Mouse (Mus musculus) gastrocnemius, adult 2 months (tissue): ENCODE data around the gene Rnf157. TPM values are rescaled to one million over a fixed set of nuclear protein-coding genes. Genes with fewer than 3 reads are reported as not detected.
A peak's percentile ranks its signal among the peaks of the same experiment; 100 is the strongest.

Experiments
- DNase-seq: peaks from one replicate; pipeline ENCODE4 v3.0.0; 2022
- H3K27ac ChIP-seq: fragments of 200-600 bp; 2 replicates; pipeline ENCODE4 v1.8.1; 2022; ENCODE audit warnings: mild to moderate bottlenecking
- H3K4me3 ChIP-seq: fragments of 200-600 bp; 2 replicates; pipeline ENCODE4 v1.8.1; 2022; ENCODE audit warnings: mild to moderate bottlenecking, moderate library complexity
- CTCF ChIP-seq: fragments of 200-600 bp; IDR thresholded peaks from 2 replicates; pipeline ENCODE4 v1.8.1; 2022; ENCODE audit warnings: antibody characterized with exemption, mild to moderate bottlenecking, moderate library complexity
- intact Hi-C: fragments of 180-260 bp; cut with DNase I; formaldehyde crosslinking; loops from one replicate; pipeline ENCODE4 v1.15.1; 2025
- total RNA-seq, 2 experiments: library from RNA; stranded (reverse); gene quantifications; 2 replicates each; pipeline ENCODE4 v1.2.3; 2021

Rnf157 gene
- total RNA-seq, 2 experiments from 2014 or later: 24.3 to 32.0 TPM

GRCm38 (mm10) chr11:116440408-116441068 is 27.7 kb upstream of the Rnf157 start:
- Histone ChIP-seq H3K27ac (peak overlapping the region; percentile 65), H3K4me3 (no peak overlapping the region)
- DNase-seq: peak; percentile 70
- no peak for TF ChIP-seq CTCF
- intact Hi-C loops: no loop called here

- TF ChIP-seq CTCF: no peak
- H3K27ac ChIP-seq: peak overlapping the region; percentile 65
- intact Hi-C loops: loop anchor here (5.0 kb wide), 1 partner anchor 52 kb away; no protein-coding TSS in a partner anchor
Measured at GRCm38 (mm10) chr11:116439269-116440240, 26.7 kb upstream of the Rnf157 start.

GRCm38 (mm10) chr11:116437541-116437940 is 24.7 kb upstream of the Rnf157 start:
- Histone ChIP-seq H3K27ac (peak overlapping the region; percentile 95), H3K4me3 (peak overlapping the region; percentile 70)
- intact Hi-C loops: loop anchor here (5.0 kb wide), 1 partner anchor 50 kb away; no protein-coding TSS in a partner anchor
- no peak for TF ChIP-seq CTCF
- DNase-seq: peak; percentile 73

More at GRCm38 (mm10) chr11:116439269-116440240, 26.7 kb upstream of the Rnf157 start:
- DNase-seq: no peak
- 0 out of 2 replicates have a peak overlapping the region, but pooled peaks have one; percentile 11 for H3K4me3 ChIP-seq

- intact Hi-C loops: loop anchor here (5.0 kb wide), 1 partner anchor 50 kb away; no protein-coding TSS in a partner anchor
- peak; percentile 87 for DNase-seq
- Histone ChIP-seq H3K4me3 (peak overlapping the region; percentile 70), H3K27ac (peak overlapping the region; percentile 95)
- no peak for TF ChIP-seq CTCF
Measured at GRCm38 (mm10) chr11:116436725-116437331, 24.0 kb upstream of the Rnf157 start.

- peak; percentile 26 for DNase-seq
- intact Hi-C loops: loop anchor here (5.0 kb wide), 1 partner anchor 49 kb away; no protein-coding TSS in a partner anchor
- peak overlapping the region; percentile 95 for H3K27ac ChIP-seq
- no peak for TF ChIP-seq CTCF
- H3K4me3 ChIP-seq: peak overlapping the region; percentile 70
Measured at GRCm38 (mm10) chr11:116435992-116436724, 23.3 kb upstream of the Rnf157 start.

GRCm38 (mm10) chr11:116434967-116435752 is 22.3 kb upstream of the Rnf157 start:
- TF ChIP-seq CTCF: no peak
- DNase-seq: no peak
- peak overlapping the region; percentile 95 for H3K27ac ChIP-seq
- peak overlapping the region; percentile 70 for H3K4me3 ChIP-seq
- intact Hi-C loops: loop anchor here (5.0 kb wide), 2 partner anchors 38 to 48 kb away; no protein-coding TSS in a partner anchor

GRCm38 (mm10) chr11:116434287-116434966 is 21.6 kb upstream of the Rnf157 start:
- Histone ChIP-seq H3K4me3 (peak overlapping the region; percentile 70), H3K27ac (peak overlapping the region; percentile 95)
- intact Hi-C loops: loop anchor here (5.0 kb wide), 1 partner anchor 37 kb away; no protein-coding TSS in a partner anchor
- peak; percentile 90 for DNase-seq
- TF ChIP-seq CTCF: no peak

GRCm38 (mm10) chr11:116433356-116434286 is 20.8 kb upstream of the Rnf157 start, which contains the start of gene Ubald2:
Ubald2 (plus strand) TSS chr11:116434094.
- peak within 1 kb of the TSS; percentile 95 for H3K27ac ChIP-seq
- TF ChIP-seq CTCF: no peak
- H3K4me3 ChIP-seq: peak within 1 kb of the TSS; percentile 70
- DNase-seq: peak; percentile 100
- intact Hi-C loops: loop anchor here (5.0 kb wide), 1 partner anchor 36 kb away; no protein-coding TSS in a partner anchor

- TF ChIP-seq CTCF: no peak
- intact Hi-C loops: loop anchor here (5.0 kb wide), 1 partner anchor 35 kb away; no protein-coding TSS in a partner anchor
- Histone ChIP-seq H3K4me3 (no peak overlapping the region), H3K27ac (no peak overlapping the region)
- DNase-seq: no peak
Measured at GRCm38 (mm10) chr11:116432593-116433355, 19.9 kb upstream of the Rnf157 start.
